Mouse (Mus musculus) forelimb bud, embryonic 11.5 days (tissue): ENCODE data around the gene Ubash3b.

Experiments used
- DNase-seq: peaks from one replicate; pipeline ENCODE4 v3.0.0-alpha.2; 2012; ENCODE audit warnings: low read depth, low spot score

Gene Ubash3b

DNA sequence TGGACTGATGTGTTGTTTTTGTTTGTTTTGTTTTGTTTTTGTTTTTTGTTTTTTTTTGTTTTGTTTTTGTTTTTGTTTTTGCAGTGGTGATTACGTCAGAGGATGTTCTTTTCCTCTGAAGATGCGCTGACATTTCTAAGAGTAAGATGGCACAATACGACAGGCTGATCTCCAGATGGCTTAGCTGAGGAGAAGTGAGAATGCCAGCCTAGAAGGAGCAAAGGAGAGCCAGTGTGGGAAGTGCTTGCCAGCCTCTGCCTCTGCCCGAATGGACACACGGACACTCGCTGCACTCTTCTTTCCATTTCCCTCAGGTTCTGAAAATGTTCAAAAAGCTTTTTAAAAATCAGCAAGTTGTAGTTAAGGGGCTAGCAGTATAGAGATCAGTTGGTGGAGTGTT lies 6.7 kb upstream of the Ubash3b start:
- DNase-seq, result no peak

DNA sequence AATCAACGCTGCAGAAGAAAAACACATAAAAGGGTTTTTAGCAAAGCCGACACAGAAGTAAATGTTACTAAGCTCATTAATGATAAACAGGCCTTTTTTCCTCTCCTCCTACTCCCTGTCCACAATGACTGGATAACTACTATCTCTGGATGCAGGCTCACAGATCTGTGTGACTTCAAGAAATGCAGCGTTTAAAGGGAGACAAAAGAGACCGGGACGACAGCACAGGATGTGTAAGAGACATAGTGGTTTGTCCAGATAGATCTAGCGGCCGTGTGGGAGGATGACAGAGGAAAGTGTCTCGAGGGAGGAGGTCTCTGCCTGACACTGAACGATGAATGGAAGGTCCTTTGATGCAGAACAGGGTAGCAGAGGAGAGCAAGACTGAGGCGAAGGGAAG lies 5.4 kb upstream of the Ubash3b start:
- DNase-seq, result no peak

DNA sequence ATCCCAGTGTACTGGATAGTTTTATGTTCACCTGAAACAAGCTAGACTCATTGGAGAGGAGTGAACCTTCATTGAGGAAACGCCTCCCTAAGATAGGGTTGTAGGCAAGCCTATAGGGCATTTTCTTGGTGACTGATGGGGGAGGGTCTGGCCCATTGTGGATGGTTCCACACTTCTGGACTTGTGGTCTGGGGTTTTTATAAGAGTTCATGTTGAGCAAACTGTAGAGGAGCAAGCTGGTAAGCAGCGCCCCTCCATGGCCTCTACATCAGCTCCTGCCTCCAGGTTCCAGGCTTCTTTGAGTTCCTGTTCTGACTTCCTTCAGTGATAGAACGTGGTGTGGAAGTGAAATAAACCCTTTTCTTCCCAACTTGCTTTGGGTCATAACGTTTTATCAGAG lies 866 bp upstream of the Ubash3b start:
- DNase-seq, result no peak

DNA sequence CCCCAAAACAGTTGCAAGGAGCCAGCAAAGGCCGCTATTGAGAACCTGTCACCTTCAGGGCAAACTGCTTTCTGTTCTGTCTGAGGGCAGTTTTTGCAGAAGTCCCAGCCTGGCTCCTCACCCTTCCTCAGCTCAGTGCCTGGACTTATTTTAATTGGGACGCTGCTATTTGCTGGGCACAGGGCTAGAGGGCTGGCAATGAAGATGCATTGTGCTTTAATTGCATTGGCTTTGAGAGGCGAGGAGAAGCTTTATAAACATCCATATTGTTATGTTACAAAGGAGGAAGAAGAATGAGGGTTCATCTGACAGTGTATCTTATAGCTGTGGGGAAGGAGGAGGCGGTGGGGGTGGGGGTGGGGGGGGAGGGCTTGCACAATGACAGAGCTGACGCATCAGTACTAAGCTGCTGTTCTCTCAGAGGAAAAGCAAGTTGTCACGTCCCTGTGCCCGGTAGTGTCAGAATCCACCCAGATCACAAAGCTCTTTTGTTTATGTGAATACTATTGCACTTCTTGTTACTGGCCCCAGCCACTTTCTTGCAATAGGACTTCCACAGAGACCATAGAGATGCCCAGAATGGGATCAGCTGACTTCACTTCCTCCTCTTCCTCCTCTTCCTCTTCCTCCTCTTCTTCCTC lies 841 bp downstream of the Ubash3b start:
- DNase-seq, result no peak

DNA sequence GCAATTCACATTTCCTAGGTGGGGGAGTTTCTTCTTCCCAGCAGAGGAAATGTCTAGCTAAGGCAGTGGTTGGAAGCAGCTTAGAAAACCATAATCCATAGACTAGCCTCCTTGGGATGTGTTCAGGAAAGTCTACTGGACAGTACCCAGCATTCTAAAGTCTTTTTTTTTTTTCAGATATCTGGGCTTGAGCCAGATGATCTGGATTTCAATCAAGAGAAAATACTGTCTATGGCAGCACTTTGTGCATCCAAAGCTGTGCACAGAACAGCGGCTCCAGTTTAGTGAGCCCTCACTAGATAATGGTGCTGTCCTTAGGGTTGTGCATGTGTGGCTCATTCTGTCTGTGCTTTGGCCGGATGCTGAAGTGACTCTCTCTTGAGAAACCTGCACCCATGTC lies 2.3 kb downstream of the Ubash3b start:
- no peak for DNase-seq

DNA sequence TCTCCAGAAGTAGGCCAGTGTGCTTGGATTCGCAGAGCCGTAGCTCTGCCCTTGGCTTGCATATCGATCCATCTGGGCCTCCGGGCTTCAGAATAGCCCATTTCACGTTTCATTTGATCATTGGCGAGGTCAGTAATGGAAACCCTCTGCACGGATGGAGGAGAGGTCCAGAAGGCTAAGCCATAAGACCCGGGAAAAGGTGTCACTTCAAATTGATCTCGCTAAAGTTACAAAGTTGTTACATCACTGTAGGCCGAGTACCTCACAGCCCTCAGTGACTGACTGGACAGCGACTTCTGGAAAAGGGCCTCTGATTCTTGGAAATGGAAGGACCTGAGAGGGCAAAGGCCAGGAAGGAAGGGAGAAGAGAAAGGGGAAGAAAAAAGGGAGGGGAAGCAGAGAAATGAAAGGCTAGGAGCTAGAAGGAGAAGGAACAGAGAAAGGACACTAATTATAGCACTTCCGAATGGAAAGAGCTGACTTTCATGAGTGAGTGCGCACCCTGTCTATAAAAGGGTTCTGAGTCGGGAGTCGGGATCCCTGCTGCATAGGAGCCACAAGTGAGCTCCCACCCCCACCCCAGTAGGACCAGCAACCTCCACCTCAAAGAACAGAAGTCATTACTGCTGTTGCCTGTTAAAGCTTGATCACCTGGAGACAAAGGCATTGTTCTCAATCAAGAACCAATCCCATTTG lies 3.5 kb downstream of the Ubash3b start:
- no peak for DNase-seq

DNA sequence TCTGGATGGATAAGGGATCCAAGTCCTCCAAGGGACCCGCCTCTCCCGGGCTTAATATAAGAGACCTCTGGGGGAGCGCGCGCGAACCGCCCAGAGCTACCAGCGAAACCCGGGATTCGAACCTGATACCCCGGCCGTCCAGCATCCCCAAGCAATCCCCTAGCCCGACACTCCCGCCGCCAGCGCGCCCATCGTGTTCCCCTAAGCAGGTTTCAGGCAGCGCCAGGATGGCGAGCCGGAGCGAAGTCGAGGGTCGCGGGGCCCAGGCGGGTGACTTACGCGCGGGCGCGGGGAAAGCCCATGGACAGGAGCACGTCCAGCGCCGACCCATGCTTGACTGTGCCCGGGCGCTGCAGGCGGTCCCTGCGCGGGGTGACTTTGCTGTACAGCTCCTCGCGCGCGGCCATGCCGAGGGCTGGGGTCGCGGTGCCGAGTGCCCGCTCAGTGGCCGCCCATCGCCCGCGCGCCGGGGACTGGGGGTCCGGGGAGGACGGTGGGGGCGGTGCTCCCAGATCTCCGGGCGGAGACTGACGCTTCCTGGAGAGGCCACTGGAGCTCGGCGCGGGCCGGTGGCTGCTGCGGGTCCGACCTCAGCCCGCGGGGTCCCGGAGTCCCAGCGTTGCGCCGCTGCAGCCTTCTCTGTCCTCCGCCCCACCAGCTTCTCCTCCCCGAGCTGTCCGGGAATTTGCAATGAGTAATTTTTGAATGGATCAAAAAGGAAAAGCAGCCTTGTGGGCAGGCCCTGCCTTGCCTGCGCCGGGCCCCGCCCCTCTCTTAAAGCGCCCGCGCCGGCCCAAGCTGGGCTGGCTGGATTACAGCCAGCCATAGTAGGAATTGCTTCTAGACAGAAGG lies 4.3 kb downstream of the Ubash3b start:
- DNase-seq, result peak; percentile 68

DNA sequence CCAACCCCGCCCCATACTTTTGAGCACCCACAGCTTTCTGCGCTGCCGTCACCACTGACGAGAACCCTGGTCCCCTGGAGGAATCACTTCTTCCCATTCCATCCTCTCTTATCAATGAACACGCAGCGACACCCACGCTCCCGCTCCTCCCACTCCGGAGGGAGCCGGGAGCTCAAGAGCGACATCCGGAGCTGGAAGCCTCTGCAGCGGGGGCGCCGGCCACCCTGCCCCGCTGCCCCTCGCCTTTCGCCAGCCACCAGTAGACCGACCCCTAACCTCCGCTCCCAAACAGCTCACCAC lies 4.8 kb downstream of the Ubash3b start:
- no peak for DNase-seq

DNA sequence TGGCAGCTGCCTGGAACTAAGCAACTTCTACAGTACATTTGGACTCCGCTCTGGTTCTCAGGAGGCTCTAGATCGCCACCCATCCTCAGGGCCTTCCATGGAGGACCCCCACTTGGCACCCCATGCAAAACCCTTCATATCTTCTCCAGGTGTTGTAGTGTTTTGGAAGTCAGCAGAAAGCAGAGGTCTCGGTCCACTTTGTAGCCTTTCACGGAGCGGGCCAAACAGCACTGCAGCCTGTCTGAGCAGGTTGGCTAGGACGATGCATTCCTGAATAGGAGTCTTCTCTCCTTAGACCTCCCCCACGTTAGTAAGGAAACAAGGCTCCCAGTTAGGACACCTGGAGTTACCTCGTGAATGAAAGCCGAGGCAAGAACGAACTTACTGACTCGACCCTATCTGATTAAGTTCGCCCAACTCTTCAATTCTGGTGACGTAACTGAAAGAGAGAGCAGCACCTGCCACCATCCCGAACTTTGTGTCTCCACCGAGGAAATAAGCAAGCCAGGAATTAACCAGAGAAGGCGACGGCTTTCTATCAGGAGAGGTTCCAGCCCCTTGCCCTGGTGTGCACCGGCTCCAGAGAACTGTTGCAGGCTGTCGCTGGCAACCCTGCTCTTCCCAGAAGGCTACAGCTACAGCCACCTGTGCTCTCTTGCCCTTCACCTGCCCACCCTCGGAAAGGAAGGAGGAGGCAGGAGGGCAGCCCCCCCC lies 5.3 kb downstream of the Ubash3b start:
- DNase-seq, result no peak

DNA sequence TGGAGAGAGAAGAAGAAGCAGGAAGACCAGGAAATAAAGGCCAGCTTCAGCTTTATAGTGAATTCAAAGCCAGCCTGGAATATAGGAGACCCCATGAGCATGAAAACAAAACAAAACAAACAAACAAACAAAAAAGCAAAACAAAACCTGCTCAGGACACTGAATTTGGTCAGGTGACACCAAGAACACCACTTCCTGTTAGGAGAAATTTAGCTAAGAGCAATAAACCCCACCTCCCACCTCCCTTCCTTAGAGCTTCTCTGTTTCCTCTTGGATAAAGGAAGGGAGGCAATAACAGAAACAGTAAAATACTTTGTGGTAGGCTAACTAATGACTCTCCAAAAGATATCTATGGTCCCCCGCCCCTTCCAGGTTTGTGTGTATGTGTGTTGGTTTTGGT lies 7.5 kb downstream of the Ubash3b start:
- no peak for DNase-seq

DNA sequence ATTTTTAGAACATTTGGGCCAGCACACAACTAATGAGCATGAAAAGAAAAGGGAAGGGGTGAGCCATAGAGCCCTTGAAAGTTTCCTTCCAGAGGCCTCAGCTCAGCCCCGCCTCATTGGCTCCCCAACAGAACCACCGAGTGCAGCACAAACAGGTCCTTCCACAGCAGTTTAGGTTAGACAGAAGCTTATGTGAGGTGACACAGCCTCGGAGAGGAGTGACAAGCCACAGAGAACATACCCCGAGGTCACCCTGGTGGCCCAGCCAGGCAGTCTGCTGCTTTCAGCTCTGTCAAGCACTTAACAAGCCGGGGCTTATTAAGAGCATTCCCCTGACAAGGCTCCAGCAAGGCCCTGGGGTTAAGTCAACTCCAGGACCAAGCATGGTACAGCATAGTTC lies 8.4 kb downstream of the Ubash3b start:
- DNase-seq, result no peak

DNA sequence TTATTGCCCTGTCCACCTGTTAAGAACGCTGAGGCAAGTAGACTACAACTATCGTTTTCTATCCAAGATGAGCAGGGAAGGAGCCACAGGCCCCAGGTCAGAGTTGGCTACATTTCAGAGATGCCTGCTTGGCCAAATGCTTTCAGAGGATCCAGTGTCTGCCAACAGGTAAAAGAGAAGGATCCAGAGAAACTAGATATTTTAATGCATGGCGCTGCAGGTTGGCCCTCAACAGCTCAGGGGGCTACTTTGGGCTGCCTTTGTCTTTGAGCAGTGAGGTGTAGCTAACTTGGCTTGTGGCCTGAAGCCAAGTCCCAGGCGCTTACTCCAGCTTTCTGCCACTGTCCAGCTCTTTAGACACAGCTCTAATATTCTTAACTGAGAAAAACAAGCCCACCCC lies 10.0 kb downstream of the Ubash3b start:
- no peak for DNase-seq

DNA sequence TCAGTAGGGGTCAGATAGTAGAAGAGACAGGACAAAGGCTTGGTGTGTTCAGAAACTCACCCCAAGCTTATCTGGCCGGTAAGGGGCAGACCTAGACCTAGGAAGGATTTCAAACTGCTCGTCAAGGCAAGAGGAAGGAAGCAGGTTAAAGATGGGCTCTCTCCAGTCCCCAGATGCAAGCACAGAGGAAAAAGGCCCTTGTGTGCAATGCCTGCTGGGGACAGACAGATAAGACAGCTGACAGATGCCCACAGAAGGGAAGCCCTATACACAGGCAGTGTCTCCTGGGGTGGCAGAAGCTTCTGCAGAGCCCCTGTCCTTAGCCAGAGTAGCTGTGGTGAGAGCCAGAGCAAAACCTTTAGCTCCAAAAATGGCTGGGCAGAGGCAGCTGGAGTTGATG lies 11.6 kb downstream of the Ubash3b start:
- DNase-seq, result no peak

DNA sequence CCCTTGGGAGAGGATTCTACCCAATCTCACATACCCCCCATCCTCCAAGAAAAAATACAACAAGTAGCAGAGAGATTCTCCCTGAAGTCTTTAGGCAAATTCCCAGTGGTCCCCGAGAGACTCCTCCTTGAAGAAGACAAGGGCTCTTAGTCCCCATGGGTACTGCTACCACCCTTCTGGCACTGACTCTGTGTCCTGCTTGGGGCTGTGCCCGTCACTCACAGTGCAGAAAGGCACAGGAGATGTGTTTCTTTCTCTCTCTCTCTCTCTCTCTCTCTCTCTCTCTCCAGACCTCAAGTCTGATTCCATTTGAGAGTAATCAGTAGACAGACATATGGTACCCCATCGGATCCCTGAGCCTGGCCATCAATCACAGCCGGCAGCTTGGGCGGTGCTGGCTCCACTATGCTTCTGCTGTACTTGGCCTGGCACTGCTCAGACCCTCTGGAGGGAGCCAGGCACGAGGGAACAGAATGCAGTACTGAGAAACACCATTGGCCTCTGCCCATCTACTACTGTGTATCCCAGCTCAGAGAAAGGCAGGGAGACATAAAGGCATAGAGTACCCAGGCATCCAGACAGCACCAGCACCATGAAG lies 12.3 kb downstream of the Ubash3b start:
- no peak for DNase-seq

DNA sequence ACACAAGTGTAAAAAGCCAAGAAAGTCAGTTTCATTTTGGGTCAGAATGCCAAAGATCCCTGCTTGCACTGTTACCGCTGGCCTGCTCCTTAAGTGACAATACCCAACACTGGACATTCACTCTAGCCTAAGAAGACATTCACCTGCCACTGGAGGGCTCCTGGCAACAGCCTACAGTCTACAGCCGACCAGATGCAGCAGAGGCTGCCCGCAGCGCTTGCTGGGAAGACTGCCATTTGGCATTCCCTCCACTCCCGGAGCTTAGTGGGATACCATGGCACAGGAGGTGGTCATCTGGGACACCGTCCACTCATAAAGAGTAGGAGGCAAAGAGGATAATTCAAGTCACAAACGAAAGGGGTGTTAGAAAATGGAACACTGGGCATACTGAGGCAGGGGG lies 12.9 kb downstream of the Ubash3b start:
- no peak for DNase-seq

DNA sequence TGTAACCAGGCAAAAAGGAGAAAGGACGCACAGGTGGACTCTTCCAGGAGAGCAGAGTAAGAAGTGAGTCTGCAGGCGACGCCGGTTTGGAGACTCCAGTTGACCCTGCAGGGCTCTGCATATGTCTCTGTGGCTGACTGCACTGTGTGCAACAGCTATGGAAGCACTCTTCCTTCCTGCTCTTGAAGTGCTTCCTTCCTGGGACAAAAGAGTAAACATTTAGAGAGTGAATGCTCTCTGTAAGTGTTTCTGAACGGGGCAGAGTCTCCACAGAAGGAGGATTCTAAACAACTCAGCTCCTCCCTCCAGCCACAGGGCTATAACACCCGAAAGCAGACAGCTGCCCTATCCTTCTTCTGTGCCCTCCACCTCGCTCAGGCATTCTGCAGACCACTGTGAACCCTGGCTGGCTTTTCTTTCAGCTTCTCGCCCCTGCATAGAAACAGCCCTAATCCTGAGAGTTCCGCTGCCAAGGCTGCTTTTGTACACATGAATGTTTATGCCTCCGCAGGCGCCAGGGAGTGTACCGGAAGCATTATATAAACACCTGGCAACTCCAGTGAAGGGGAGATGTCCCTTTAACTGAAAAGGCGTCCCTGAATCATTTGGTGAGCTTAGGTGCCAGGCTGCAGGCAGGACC lies 14.2 kb downstream of the Ubash3b start:
- no peak for DNase-seq

DNA sequence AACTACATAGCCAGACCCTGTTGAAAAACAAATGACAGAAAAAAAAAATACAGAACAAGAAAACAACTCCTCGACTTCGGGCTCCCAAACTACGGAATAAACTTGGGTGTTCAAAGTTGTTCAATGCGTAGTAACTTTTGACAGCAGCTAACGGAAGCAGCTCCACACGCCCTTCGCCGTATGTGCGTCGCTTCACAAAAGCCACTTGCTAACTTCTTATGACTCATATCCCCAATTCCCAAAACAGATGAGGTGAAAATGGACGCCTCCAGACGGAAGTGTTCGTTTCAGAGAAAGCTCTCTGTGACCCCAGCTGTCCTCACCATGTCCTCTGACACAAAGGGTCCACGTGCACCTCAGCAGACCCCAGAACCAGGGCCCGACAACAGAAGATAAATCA lies 17.7 kb downstream of the Ubash3b start:
- DNase-seq, result peak; percentile 33

DNA sequence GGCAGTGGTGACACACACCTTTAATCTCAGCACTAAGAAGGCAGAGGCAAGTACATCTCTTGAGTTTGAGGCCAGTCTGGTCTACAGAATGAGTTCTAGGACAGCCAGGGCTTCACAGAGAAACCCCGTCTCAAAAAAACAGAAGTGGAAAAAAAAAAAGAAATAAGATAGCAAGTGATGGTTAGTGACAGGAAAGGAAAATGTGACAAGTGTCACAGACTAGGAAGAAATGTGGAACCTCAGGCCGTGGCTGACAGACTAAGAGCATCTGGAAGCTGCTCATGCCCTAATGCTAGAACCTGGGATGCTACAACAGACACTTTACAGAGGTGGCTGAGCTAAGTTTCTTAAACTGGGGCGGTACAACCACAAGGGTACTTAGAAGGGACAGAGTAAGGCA lies 18.4 kb downstream of the Ubash3b start:
- DNase-seq, result no peak

DNA sequence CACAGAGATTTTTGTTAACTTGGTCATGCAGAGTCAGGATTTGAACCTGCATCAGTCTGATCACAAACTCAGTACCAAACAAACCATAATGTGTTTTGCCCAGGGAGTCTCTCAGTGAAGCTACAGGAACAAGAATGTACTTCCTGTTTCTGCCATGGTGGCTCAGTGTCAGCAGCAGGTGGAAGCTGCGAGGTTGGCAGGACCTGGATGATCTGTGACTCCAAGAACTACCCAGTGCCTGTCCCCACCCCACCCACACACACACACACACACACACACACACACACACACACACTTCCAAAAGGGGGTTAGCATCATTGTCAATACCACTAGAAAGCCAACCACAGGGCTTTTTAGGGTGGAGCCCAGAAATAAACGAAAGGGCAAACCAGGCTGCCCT lies 20.5 kb downstream of the Ubash3b start:
- no peak for DNase-seq

DNA sequence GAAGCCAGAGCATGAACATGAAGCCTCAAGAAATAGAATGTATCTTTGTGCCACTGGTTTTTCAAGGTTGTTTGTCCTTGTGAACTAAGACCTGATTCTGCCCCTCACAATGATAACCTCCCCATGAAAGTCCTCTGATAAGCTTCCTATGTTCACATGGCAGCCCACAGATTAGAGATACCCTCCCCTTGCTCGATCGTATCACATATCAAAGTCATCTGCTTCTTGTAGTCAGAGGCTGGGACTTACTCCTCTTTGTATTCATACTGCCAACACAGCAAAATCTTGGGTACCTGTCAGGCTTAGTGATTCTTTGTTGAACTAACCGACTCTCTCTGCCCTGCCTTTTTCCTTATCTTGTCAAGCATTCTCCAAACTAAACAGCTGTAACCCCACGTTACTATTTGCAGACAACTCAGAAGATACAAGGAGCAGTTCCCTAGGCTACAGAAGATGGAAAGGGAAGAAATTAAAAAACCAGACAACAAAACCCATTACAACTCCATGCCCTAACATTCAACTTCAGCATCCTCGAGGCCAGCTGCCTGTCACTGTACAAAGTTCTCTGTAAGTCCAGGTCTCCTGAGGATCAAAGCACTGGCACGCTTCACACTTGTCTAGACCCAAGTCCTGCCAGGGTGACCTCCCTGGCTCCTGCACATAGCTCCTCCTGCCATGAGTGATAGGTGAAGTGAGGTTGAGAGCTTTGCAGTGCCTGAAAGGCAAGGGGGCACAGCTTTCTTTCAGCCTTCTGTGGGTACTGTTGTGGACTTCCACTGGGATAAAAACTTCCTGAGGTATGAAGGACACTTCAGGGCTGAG lies 22.3 kb downstream of the Ubash3b start:
- no peak for DNase-seq
